Mouse (Mus musculus) layer of hippocampus, postnatal 25 days (tissue): ENCODE data around the gene Lamb2. TPM values are rescaled to one million over a fixed set of nuclear protein-coding genes. Genes with fewer than 3 reads are reported as not detected.
A peak's percentile ranks its signal among the peaks of the same experiment; 100 is the strongest.

Experiments used
- DNase-seq, 2 experiments: peaks; one replicate each; pipeline ENCODE4 v3.0.0; 2022; ENCODE audit warnings: mixed read lengths in 2 of 2, low spot score in 1 of 2; ENCODE audit errors: extremely low spot score in 1 of 2
- total RNA-seq, 2 experiments: library from RNA; stranded (reverse); gene quantifications; 2 replicates each; pipeline ENCODE4 v1.2.3; 2021

Lamb2 gene
- total RNA-seq, 2 experiments from 2014 or later: 25.9 to 27.8 TPM

- DNase-seq: no peak
These were observed 10.4 kb downstream of the Lamb2 start for GRCm38 (mm10) chr9:108489702-108490558.

- peak; percentile 85 to 88 for DNase-seq
These were observed 11.2 kb downstream of the Lamb2 start, which contains the start of gene Usp19 for GRCm38 (mm10) chr9:108490559-108491285. Gene Usp19 (plus strand): TSS chr9:108490602.

- no peak for DNase-seq
These were observed 11.7 kb downstream of the Lamb2 start for GRCm38 (mm10) chr9:108491286-108491580.

GRCm38 (mm10) chr9:108492043-108492750, 12.7 kb downstream of the Lamb2 start:
- DNase-seq: no peak

GRCm38 (mm10) chr9:108493246-108493645, 13.7 kb downstream of the Lamb2 start:
- DNase-seq: no peak

GRCm38 (mm10) chr9:108494146-108494825, 14.8 kb downstream of the Lamb2 start:
- DNase-seq: no peak

- DNase-seq: no peak
These were observed 15.4 kb downstream of the Lamb2 start for GRCm38 (mm10) chr9:108494905-108495304.

- no peak for DNase-seq
These were observed 19.7 kb downstream of the Lamb2 start for GRCm38 (mm10) chr9:108499231-108499630.

- DNase-seq: no peak
These were observed 20.4 kb downstream of the Lamb2 start for GRCm38 (mm10) chr9:108499943-108500342.

- DNase-seq: no peak
These were observed 27.4 kb downstream of the Lamb2 start for GRCm38 (mm10) chr9:108506901-108507300.

- DNase-seq: peak; percentile 78 to 82
These were observed 28.3 kb downstream of the Lamb2 start, which contains the start of gene Qars for GRCm38 (mm10) chr9:108507619-108508434. Gene Qars (plus strand): TSS chr9:108507706.

- no peak for DNase-seq
These were observed 29.2 kb downstream of the Lamb2 start for GRCm38 (mm10) chr9:108508776-108509175.

- peak; percentile 89 to 92 for DNase-seq
These were observed 37.1 kb downstream of the Lamb2 start, which contains the start of gene Qrich1 for GRCm38 (mm10) chr9:108516380-108517251. Gene Qrich1 (plus strand): TSS chr9:108516806.

- DNase-seq: peak; percentile 69 to 75
These were observed 37.9 kb downstream of the Lamb2 start for GRCm38 (mm10) chr9:108517253-108517930.

GRCm38 (mm10) chr9:108517931-108518332, 38.4 kb downstream of the Lamb2 start:
- DNase-seq: peak in 1 of 2 experiments; percentile 31

- no peak for DNase-seq
These were observed 42.1 kb downstream of the Lamb2 start for GRCm38 (mm10) chr9:108521604-108522003.

GRCm38 (mm10) chr9:108523341-108523740, 43.8 kb downstream of the Lamb2 start:
- no peak for DNase-seq

- DNase-seq: no peak
These were observed 45.9 kb downstream of the Lamb2 start for GRCm38 (mm10) chr9:108525400-108525799.
